Mouse (Mus musculus) bone marrow, adult 2 months (tissue): Measurements from ENCODE around the gene Acyp1. TPM values are rescaled to one million over a fixed set of nuclear protein-coding genes. Genes with fewer than 3 reads are reported as not detected.

ENCODE experiments used
- H3K27ac ChIP-seq: fragments of 200-500 bp; 2 replicates; pipeline ENCODE4 v1.5.1; 2012; ENCODE audit warnings: low read depth, mild to moderate bottlenecking, control low read depth, inconsistent platforms, low read length; ENCODE audit not compliant: control insufficient read depth, poor library complexity, insufficient read depth
- H3K4me1 ChIP-seq: fragments of 200-500 bp; 2 replicates; pipeline ENCODE4 v1.6.1; 2011; ENCODE audit warnings: low read length; ENCODE audit not compliant: control insufficient read depth, insufficient read depth
- H3K4me3 ChIP-seq: fragments of 200-500 bp; replicated peaks from 2 replicates; pipeline ENCODE3; 2011; ENCODE audit warnings: mild to moderate bottlenecking, low read depth, low read length, control low read depth; ENCODE audit not compliant: control insufficient read depth
- CTCF ChIP-seq: fragments of 200-500 bp; IDR thresholded peaks from 2 replicates; pipeline ENCODE4 v1.5.1; 2011; ENCODE audit warnings: low read length, control low read depth; ENCODE audit not compliant: control insufficient read depth, insufficient read depth
- POLR2A ChIP-seq: fragments of 200-500 bp; IDR thresholded peaks from 2 replicates; pipeline ENCODE4 v1.6.1; 2011; ENCODE audit warnings: low read depth, mild to moderate bottlenecking, control low read depth, low read length, borderline replicate concordance; ENCODE audit not compliant: control insufficient read depth
- WGBS: fragments of 180-500 bp; shearing (Covaris S2); methylation state at CpG from one replicate; pipeline ENCODE4 v1.1.7; 2018; 5-methylcytosine and 5-hydroxymethylcytosine counted together
- polyA plus RNA-seq: library from polyadenylated mRNA; stranded (reverse); fragments of >200 nt; gene quantifications from 2 replicates; pipeline ENCODE4 v1.2.4, GENCODE M21; 2011; ENCODE audit warnings: low replicate concordance; ENCODE audit not compliant: missing spikeins, insufficient read depth, insufficient read length

Acyp1 gene
- polyA plus RNA-seq, 1 experiment, result 8.1 TPM

GRCm38 (mm10) chr12:85298127-85298834, 10.0 kb upstream of the Acyp1 start:
- TF ChIP-seq POLR2A (no peak), CTCF (no peak)
- Histone ChIP-seq H3K27ac (no peak overlapping the region), H3K4me1 (no peaks in the 10 kb centered on the region), H3K4me3 (no peak overlapping the region)
- WGBS, result 82% methylated on average over 11 of the region's 11 CpGs

GRCm38 (mm10) chr12:85297345-85297997, 9.2 kb upstream of the Acyp1 start:
- H3K4me3 ChIP-seq, result no peak overlapping the region
- no peaks in the 10 kb centered on the region for H3K4me1 ChIP-seq
- H3K27ac ChIP-seq, result no peak overlapping the region
- no peak for TF ChIP-seq CTCF
- TF ChIP-seq POLR2A, result no peak
- WGBS, result 68% methylated on average over 10 of the region's 10 CpGs

GRCm38 (mm10) chr12:85296915-85297314, 8.7 kb upstream of the Acyp1 start:
- TF ChIP-seq CTCF, result no peak
- TF ChIP-seq POLR2A, result no peak
- H3K4me3 ChIP-seq, result no peak overlapping the region
- no peaks in the 10 kb centered on the region for H3K4me1 ChIP-seq
- no peak overlapping the region for H3K27ac ChIP-seq
- 76% methylated on average over 5 of the region's 5 CpGs for WGBS

- Histone ChIP-seq H3K4me3 (no peak overlapping the region), H3K4me1 (no peaks in the 10 kb centered on the region), H3K27ac (no peak overlapping the region)
- 83% methylated on average over 2 of the region's 2 CpGs for WGBS
- TF ChIP-seq CTCF (no peak), POLR2A (no peak)
Measured at GRCm38 (mm10) chr12:85295506-85295905, 7.3 kb upstream of the Acyp1 start.

- no peaks in the 10 kb centered on the region for H3K4me1 ChIP-seq
- TF ChIP-seq POLR2A (no peak), CTCF (no peak)
- no peak overlapping the region for H3K27ac ChIP-seq
- H3K4me3 ChIP-seq, result no peak overlapping the region
Measured at GRCm38 (mm10) chr12:85292906-85293305, 4.7 kb upstream of the Acyp1 start.

GRCm38 (mm10) chr12:85292288-85292687, 4.0 kb upstream of the Acyp1 start:
- no peak overlapping the region for H3K4me3 ChIP-seq
- H3K27ac ChIP-seq, result no peak overlapping the region
- WGBS, result 74% methylated on average over 6 of the region's 6 CpGs
- H3K4me1 ChIP-seq, result no peaks in the 10 kb centered on the region
- TF ChIP-seq POLR2A, result no peak
- no peak for TF ChIP-seq CTCF

- no peak for TF ChIP-seq CTCF
- TF ChIP-seq POLR2A, result no peak
- Histone ChIP-seq H3K4me3 (no peak overlapping the region), H3K27ac (no peak overlapping the region), H3K4me1 (no peaks in the 10 kb centered on the region)
Measured at GRCm38 (mm10) chr12:85291541-85291940, 3.3 kb upstream of the Acyp1 start.

GRCm38 (mm10) chr12:85290633-85291032, 2.4 kb upstream of the Acyp1 start:
- Histone ChIP-seq H3K4me3 (no peak overlapping the region), H3K4me1 (no peaks in the 10 kb centered on the region), H3K27ac (no peak overlapping the region)
- WGBS, result 88% methylated on average over 10 of the region's 10 CpGs
- no peak for TF ChIP-seq POLR2A
- no peak for TF ChIP-seq CTCF
